Mouse (Mus musculus) stomach, embryonic 16.5 days (tissue): ENCODE measurements at regions not wholly inside any gene's neighbourhood (a gene's known extent, or its start where the extent isn't known, plus 50 kb on each side); places are given as distances from the start of the nearest gene placed in this dataset.
"Not testable (repeated sequence)": the region's sequence is repeated elsewhere in the genome, so short reads cannot be mapped to it uniquely, and the experiment has no call there.

ENCODE experiments used
- ATAC-seq: fragments of 200-750 bp; cut with Nextera tagmentation; 2 replicates; pipeline ENCODE4 v1.8.0; 2017; ENCODE audit warnings: moderate number of reproducible peaks, moderate TSS enrichment; ENCODE audit not compliant: insufficient read depth, low FRiP score
- H3K27ac ChIP-seq: fragments of 300-500 bp; sonication (generic); 2 replicates; pipeline ENCODE4 v1.5.1; 2014; ENCODE audit warnings: low read length
- H3K27me3 ChIP-seq: fragments of 300-500 bp; sonication (generic); 2 replicates; pipeline ENCODE4 v1.6.1; 2014; ENCODE audit warnings: low read length, control low read depth, mixed read lengths; ENCODE audit not compliant: control insufficient read depth, insufficient read depth
- H3K36me3 ChIP-seq: fragments of 300-500 bp; sonication (generic); 2 replicates; pipeline ENCODE4 v1.6.1; 2014; ENCODE audit warnings: low read length; ENCODE audit not compliant: control insufficient read depth, insufficient read depth
- H3K4me1 ChIP-seq: fragments of 300-500 bp; sonication (generic); 2 replicates; pipeline ENCODE4 v1.6.1; 2014; ENCODE audit warnings: low read length, control low read depth, mixed read lengths; ENCODE audit not compliant: control insufficient read depth, insufficient read depth
- H3K4me2 ChIP-seq: fragments of 300-500 bp; sonication (generic); 2 replicates; pipeline ENCODE4 v1.6.1; 2014; ENCODE audit warnings: low read depth, low read length, mixed read lengths
- H3K4me3 ChIP-seq: fragments of 300-500 bp; sonication (generic); replicated peaks from 2 replicates; pipeline ENCODE4 v1.5.1; 2014; ENCODE audit warnings: mild to moderate bottlenecking, low read length
- H3K9ac ChIP-seq: fragments of 300-500 bp; sonication (generic); 2 replicates; pipeline ENCODE4 v1.6.1; 2014; ENCODE audit warnings: low read length
- H3K9me3 ChIP-seq: fragments of 300-500 bp; sonication (generic); replicated peaks from 2 replicates; pipeline ENCODE4 v1.6.1; 2016; ENCODE audit warnings: low read length, control low read depth; ENCODE audit not compliant: control insufficient read depth
- WGBS: fragments of 180-500 bp; shearing (Covaris S2); extraction: QIAGEN DNeasy Blood & Tissue Kit; methylation state at CpG from one replicate; pipeline ENCODE4 v1.1.7; 2014; 5-methylcytosine and 5-hydroxymethylcytosine counted together

DNA sequence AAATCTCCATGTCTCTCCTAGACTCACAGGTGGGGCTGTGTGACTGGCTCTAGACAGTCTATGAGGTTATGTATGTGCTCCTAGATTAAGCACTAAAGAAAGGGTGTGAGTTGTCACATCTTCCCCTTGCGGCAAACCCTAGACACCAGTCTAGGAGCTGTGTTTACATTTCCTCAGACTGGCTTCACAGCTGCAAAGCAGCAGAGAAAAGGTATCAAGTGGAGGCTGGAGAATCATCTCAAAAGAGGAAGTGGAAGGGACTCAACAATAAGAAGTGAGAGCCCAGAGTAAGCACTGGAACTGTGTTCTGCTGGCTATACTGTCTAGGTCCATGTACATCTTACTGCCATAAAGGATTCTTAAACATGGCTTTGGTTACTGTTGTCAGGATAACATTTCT, 68.1 kb upstream of the Cdk6 start:
- not testable (repeated sequence) for H3K4me2 ChIP-seq, H3K27ac ChIP-seq, H3K4me3 ChIP-seq, H3K9ac ChIP-seq, H3K4me1 ChIP-seq, ATAC-seq, H3K9me3 ChIP-seq, H3K36me3 ChIP-seq, H3K27me3 ChIP-seq
- WGBS = 7% methylated on average over 1 of the region's 1 CpGs

DNA sequence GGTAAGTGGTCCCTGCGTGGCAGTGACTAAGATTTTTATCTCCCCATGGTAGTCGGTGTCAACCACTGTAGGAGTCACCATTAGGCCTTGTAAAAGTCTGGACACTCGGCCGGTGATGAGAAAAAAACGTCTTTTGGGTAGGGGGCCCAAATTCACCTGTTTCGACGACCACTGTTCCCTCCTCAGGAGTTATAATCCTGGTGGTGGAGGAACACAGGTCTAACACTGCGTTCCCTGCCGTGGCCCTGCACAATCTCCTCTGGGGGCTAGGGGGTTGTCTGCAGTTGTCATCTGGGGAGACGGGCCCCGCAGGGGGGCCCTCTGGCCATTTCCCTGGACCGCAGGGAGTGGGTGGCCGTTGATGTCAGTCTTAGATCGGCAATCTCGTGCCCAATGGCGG, 64.0 kb upstream of the Cdk6 start:
- not testable (repeated sequence) for ATAC-seq, H3K9ac ChIP-seq
- WGBS = 88% methylated on average over 16 of the region's 16 CpGs

DNA sequence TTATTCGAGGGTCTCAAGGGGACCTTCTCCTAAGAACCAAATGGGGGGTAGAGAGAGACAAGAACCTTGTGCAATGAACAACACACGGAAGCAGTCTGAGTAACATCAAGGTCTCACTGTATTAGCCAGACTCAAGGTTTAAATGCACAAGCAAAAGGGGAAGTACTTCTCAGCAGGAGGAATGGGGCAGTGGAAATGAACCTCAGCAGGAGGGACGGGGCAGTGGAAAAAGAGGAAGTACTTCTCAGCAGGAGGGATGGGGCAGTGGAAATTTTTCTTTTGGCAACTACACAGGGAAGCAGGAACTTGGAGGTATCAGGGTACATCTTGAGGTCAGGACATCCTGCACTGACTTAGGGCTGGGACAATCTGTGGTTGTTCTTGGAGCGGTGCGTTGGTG, 62.3 kb upstream of the Cdk6 start:
- H3K9me3 ChIP-seq, H3K9ac ChIP-seq, H3K27me3 ChIP-seq, H3K4me3 ChIP-seq, H3K4me2 ChIP-seq, ATAC-seq, H3K27ac ChIP-seq, H3K36me3 ChIP-seq, H3K4me1 ChIP-seq: not testable (repeated sequence)
- WGBS = 86% methylated on average over 5 of the region's 5 CpGs

More for the DNA sequence above, 64.0 kb upstream of the Cdk6 start:
- H3K36me3 ChIP-seq, H3K27me3 ChIP-seq, H3K4me1 ChIP-seq, H3K4me2 ChIP-seq, H3K27ac ChIP-seq, H3K9me3 ChIP-seq, H3K4me3 ChIP-seq: not testable (repeated sequence)

DNA sequence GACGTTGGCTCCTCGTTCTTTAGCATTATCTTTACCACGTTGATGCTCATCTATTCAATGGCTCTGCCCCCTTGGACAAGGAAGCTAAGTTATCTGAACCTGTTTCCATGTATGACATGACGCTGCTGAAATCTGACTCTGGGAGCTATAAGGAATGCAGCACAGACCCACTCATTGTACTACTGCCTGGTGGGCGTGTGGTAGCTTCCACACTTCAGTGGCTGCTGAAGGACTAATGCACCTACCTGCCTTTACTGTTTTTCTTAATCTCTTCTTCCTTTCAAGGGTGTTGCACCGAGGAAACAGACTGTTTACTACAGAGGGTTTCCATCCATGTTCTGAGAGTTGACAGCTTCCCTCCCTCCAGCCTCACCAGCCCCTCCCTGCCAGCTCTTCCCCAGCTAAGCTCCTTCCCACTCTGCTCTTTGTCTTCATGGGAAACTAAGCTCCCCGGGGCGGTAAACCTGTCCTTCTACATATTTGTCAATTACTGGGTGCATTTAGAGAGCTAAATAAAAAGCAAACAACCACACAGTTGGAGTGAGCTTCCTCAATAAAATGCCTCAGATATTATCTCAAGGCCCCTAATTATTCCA, 59.3 kb upstream of the Cdk6 start:
- H3K27me3 ChIP-seq, H3K27ac ChIP-seq, H3K9me3 ChIP-seq, H3K4me2 ChIP-seq, H3K4me3 ChIP-seq, ATAC-seq, H3K4me1 ChIP-seq, H3K36me3 ChIP-seq, H3K9ac ChIP-seq: not testable (repeated sequence)
- 56% methylated on average over 8 of the region's 8 CpGs for WGBS

DNA sequence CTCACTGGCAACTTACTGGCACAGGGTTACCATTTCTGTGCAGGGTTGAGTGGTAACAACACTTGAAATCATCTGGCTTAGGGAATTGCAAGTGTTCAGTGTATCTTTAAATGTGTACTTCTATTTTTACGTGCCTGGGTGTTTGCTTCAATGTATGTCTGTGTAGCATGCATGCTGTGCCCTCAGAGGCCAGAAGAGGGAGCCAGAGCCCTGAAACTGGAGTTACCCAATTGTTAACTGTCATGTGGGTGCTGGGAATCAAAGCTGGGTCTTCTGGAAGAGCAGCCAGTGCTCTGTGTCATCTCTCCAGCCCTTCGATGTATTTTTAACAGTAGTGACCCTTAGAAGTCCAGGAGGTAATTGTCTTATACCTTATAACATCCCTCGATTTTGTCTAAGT, 58.2 kb upstream of the Cdk6 start:
- H3K36me3 ChIP-seq = no peaks in the 10 kb centered on the region
- no peak for ATAC-seq
- H3K4me3 ChIP-seq = no peak overlapping the region
- H3K9ac ChIP-seq = no peak overlapping the region
- no peak overlapping the region for H3K4me2 ChIP-seq
- H3K4me1 ChIP-seq = no peaks in the 10 kb centered on the region
- no peaks in the 10 kb centered on the region for H3K27me3 ChIP-seq
- H3K9me3 ChIP-seq = peaks cover 4% of the 10 kb centered on the region; the same call in 1 of the 2 replicates
- H3K27ac ChIP-seq = no peak overlapping the region
- WGBS = 85% methylated on average over 3 of the region's 3 CpGs

DNA sequence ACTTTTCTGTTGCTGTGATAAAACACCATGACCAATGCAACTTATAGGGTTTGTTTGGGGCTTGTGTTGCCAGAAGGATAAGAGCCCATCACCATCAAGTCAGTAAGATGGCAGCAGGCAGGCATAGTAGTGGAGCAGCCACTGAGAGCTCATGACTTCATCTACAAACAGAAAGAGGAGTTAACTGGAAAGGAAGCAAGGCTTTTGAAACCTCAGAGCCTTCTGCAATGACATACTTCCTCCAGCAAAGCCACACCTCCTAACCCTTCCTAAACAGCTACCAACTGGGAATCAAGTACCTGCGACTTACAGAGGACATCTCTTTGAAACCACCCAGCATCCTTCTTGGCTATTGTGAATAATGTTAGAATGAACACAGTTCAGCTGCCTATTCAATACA, 57.0 kb upstream of the Cdk6 start:
- not testable (repeated sequence) for H3K4me1 ChIP-seq, H3K4me3 ChIP-seq, H3K9me3 ChIP-seq, H3K9ac ChIP-seq, H3K36me3 ChIP-seq, H3K27ac ChIP-seq, H3K4me2 ChIP-seq, ATAC-seq, H3K27me3 ChIP-seq
- 94% methylated on average over 1 of the region's 1 CpGs for WGBS

DNA sequence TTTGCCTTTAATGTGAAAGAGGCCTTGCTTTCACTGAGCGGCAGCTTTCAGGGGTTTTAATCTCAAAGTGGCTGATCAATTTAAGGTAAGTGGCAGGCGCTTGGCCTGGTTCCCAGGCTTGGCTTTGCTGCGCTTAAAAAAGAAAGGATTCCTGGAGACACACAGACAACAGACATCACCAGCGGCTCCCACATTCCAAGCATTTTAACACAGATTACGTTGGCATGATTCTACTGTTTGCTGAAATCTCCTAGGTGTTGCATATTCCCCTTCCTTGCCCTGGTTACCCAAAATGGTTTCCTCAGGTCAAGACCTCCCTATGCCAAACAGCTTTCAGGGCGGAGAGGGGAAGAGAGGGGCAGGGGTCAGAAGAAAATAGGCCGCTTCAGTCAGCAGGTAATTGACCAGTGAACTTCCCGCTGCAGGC, 51.3 kb upstream of the Cdk6 start:
- not testable (repeated sequence) for H3K36me3 ChIP-seq, ATAC-seq, H3K4me1 ChIP-seq, H3K27ac ChIP-seq, H3K27me3 ChIP-seq, H3K4me2 ChIP-seq, H3K9me3 ChIP-seq, H3K4me3 ChIP-seq, H3K9ac ChIP-seq
- 18% methylated on average over 8 of the region's 8 CpGs for WGBS
